Mouse (Mus musculus) thymus, adult 2 months (tissue): Measurements from ENCODE around the gene Krtap3-3.

ENCODE experiments used
- CTCF ChIP-seq: fragments of 200-500 bp; IDR thresholded peaks from 2 replicates; pipeline ENCODE4 v1.5.1; 2012; ENCODE audit warnings: mild to moderate bottlenecking, control low read depth, low read length, moderate library complexity, borderline replicate concordance; ENCODE audit not compliant: control insufficient read depth, poor library complexity, insufficient read depth; ENCODE audit errors: extremely low read depth
- POLR2A ChIP-seq: fragments of 200-500 bp; IDR thresholded peaks from 2 replicates; pipeline ENCODE4 v1.6.1; 2012; ENCODE audit warnings: mild to moderate bottlenecking, low read length, control low read depth, moderate library complexity; ENCODE audit not compliant: control insufficient read depth, poor library complexity, insufficient read depth; ENCODE audit errors: extremely low read depth

- no peak for TF ChIP-seq CTCF
- TF ChIP-seq POLR2A: no peak
Measured at GRCm38 (mm10) chr11:99550765-99551164, at the start of gene Krtap3-3.
